Mouse (Mus musculus): ENCODE data around the gene Tbpl1. TPM values are rescaled to one million over a fixed set of nuclear protein-coding genes. Genes with fewer than 3 reads are reported as not detected.
A peak's percentile ranks its signal among the peaks of the same experiment; 100 is the strongest.

Tbpl1 gene
- total and polyA plus RNA-seq, 3 experiments = 36.6 to 41.8 TPM; not detected in 1

GRCm38 (mm10) chr10:22730266-22730991 is 1.3 kb downstream of the Tbpl1 start:
- H3K9me3 ChIP-seq (replicated peaks; ENCODE audit: insufficient read depth, low read length) = no peaks in the 10 kb centered on the region
- peak overlapping the region; percentile 94 to 100 for H3K4me3 ChIP-seq (ENCODE audit: control insufficient read depth in 1 of 2, insufficient read depth in 1 of 2, low read depth in 2 of 2, low read length in 2 of 2)
- H3K79me2 ChIP-seq (ENCODE audit: control insufficient read depth, insufficient read depth, low read length, poor library complexity) = peaks cover 50% of the 10 kb centered on the region
- peak overlapping the region; percentile 99 for H3K9ac ChIP-seq (ENCODE audit: control insufficient read depth, low read depth, low read length, poor library complexity, severe bottlenecking)
- H3K36me3 ChIP-seq (ENCODE audit: control insufficient read depth in 1 of 2, insufficient read depth in 2 of 2, low read length in 2 of 2) = peaks cover 8 to 50% of the 10 kb centered on the region in 2 experiments
- H3K27ac ChIP-seq (ENCODE audit: control insufficient read depth, low read depth, low read length) = peak overlapping the region; percentile 73
- H3K27me3 ChIP-seq (ENCODE audit: control insufficient read depth in 1 of 2, insufficient read depth in 2 of 2, low read length in 2 of 2) = no peaks in the 10 kb centered on the region
- peak; percentile 60 for DNase-seq (ENCODE audit: low read depth, low spot score)
- H3K4me1 ChIP-seq (ENCODE audit: control insufficient read depth in 1 of 2, insufficient read depth in 2 of 2, low read length in 2 of 2) = peaks cover 26 to 33% of the 10 kb centered on the region in 2 experiments
- TF ChIP-seq NELFE (IDR thresholded peaks at IDR 0.05; ENCODE audit: low read depth, low read length) (no peak), UBTF (IDR thresholded peaks at IDR 0.05; ENCODE audit: borderline replicate concordance, insufficient read depth, low read depth, low read length) (no peak), SIN3A (IDR thresholded peaks at IDR 0.05; ENCODE audit: low read length) (peak; percentile 2; the same call in 1 of the 2 replicates), MAFK (IDR thresholded peaks at IDR 0.05; ENCODE audit: borderline replicate concordance, low read depth, low read length) (no peak), CHD2 (IDR thresholded peaks at IDR 0.05; ENCODE audit: low read length) (peak; percentile 11; the same call in 1 of the 2 replicates), MXI1 (IDR thresholded peaks at IDR 0.05; ENCODE audit: low read depth, low read length) (peak; percentile 46; the same call in 1 of the 2 replicates), ETS1 (IDR thresholded peaks at IDR 0.05; ENCODE audit: low read depth, low read length) (0 out of 2 replicates have a peak, but pooled peaks have one; percentile 14), HCFC1 (IDR thresholded peaks at IDR 0.05; ENCODE audit: low read depth, low read length) (peak; percentile 32; the same call in 1 of the 2 replicates), POLR2A (IDR thresholded peaks at IDR 0.05; ENCODE audit: control insufficient read depth in 1 of 2, insufficient read depth in 1 of 2, low read depth in 1 of 2, low read length in 2 of 2, poor library complexity in 1 of 2) (0 out of 4 replicates have a peak, but pooled peaks of 1 of the 2 experiments have one; percentile 6)

- Histone ChIP-seq H3K27me3 (ENCODE audit: control insufficient read depth in 1 of 2, insufficient read depth in 2 of 2, low read length in 2 of 2) (no peaks in the 10 kb centered on the region), H3K27ac (ENCODE audit: control insufficient read depth, low read depth, low read length) (peak overlapping the region; percentile 61), H3K79me2 (ENCODE audit: control insufficient read depth, insufficient read depth, low read length, poor library complexity) (peaks cover 67% of the 10 kb centered on the region), H3K9ac (ENCODE audit: control insufficient read depth, low read depth, low read length, poor library complexity, severe bottlenecking) (peak overlapping the region; percentile 32), H3K9me3 (replicated peaks; ENCODE audit: insufficient read depth, low read length) (no peaks in the 10 kb centered on the region), H3K36me3 (ENCODE audit: control insufficient read depth in 1 of 2, insufficient read depth in 2 of 2, low read length in 2 of 2) (peaks cover 8 to 55% of the 10 kb centered on the region in 2 experiments), H3K4me1 (ENCODE audit: control insufficient read depth in 1 of 2, insufficient read depth in 2 of 2, low read length in 2 of 2) (peaks cover 37 to 38% of the 10 kb centered on the region in 2 experiments), H3K4me3 (ENCODE audit: control insufficient read depth in 1 of 2, insufficient read depth in 1 of 2, low read depth in 2 of 2, low read length in 2 of 2) (peak overlapping the region in 1 of 2 experiments; percentile 100; a peak in 2 of 4 replicates)
- peak; percentile 59 for DNase-seq (ENCODE audit: low read depth, low spot score)
- TF ChIP-seq ZC3H11A (IDR thresholded peaks at IDR 0.05; ENCODE audit: low read depth, low read length) (no peak), TBP (IDR thresholded peaks at IDR 0.05; ENCODE audit: low read depth, low read length) (no peak), RAD21 (IDR thresholded peaks at IDR 0.05; ENCODE audit: low read depth, low read length) (no peak), MXI1 (IDR thresholded peaks at IDR 0.05; ENCODE audit: low read depth, low read length) (peak; percentile 64; the same call in 1 of the 2 replicates), RCOR1 (IDR thresholded peaks at IDR 0.05; ENCODE audit: low read depth, low read length) (no peak), ETS1 (IDR thresholded peaks at IDR 0.05; ENCODE audit: low read depth, low read length) (no peak), USF1 (IDR thresholded peaks at IDR 0.05; ENCODE audit: low read depth, low read length) (peak; percentile 56; the same call in 1 of the 2 replicates), ELF1 (IDR thresholded peaks at IDR 0.05; ENCODE audit: low read depth, low read length) (no peak), MAX (IDR thresholded peaks at IDR 0.05; ENCODE audit: low read length) (peak; percentile 10; the same call in 1 of the 2 replicates), POLR2A (IDR thresholded peaks at IDR 0.05; ENCODE audit: control insufficient read depth in 1 of 2, insufficient read depth in 1 of 2, low read depth in 1 of 2, low read length in 2 of 2, poor library complexity in 1 of 2) (no peak), CTCF (IDR thresholded peaks at IDR 0.05 in 2 of 3, conservative IDR thresholded peaks at IDR 0.05 in 1 of 3; ENCODE audit: control insufficient read depth in 1 of 3, insufficient read depth in 1 of 3, low read depth in 2 of 3, low read length in 3 of 3, poor library complexity in 1 of 3, severe bottlenecking in 1 of 3) (no peak), NELFE (IDR thresholded peaks at IDR 0.05; ENCODE audit: low read depth, low read length) (no peak), SMC3 (IDR thresholded peaks at IDR 0.05; ENCODE audit: low read depth, low read length) (no peak), MEF2A (IDR thresholded peaks at IDR 0.05; ENCODE audit: extremely low read depth, insufficient replicate concordance, low read depth, low read length, poor library complexity, severe bottlenecking) (no peak), POLR2AphosphoS2 (IDR thresholded peaks at IDR 0.05; ENCODE audit: low read length) (no peak), CHD1 (IDR thresholded peaks at IDR 0.05; ENCODE audit: low read depth, low read length) (no peak), SIN3A (IDR thresholded peaks at IDR 0.05; ENCODE audit: low read length) (0 out of 2 replicates have a peak, but pooled peaks have one; percentile 19), CHD2 (IDR thresholded peaks at IDR 0.05; ENCODE audit: low read length) (no peak), POLR2AphosphoS5 (IDR thresholded peaks at IDR 0.05; ENCODE audit: borderline replicate concordance, low read depth, low read length) (no peak), E2F4 (IDR thresholded peaks at IDR 0.05; ENCODE audit: borderline replicate concordance, low read depth, low read length) (no peak), ZNF384 (IDR thresholded peaks at IDR 0.05; ENCODE audit: low read depth, low read length) (no peak), HCFC1 (IDR thresholded peaks at IDR 0.05; ENCODE audit: low read depth, low read length) (no peak), KAT2A (conservative IDR thresholded peaks at IDR 0.05; ENCODE audit: low read depth, low read length) (no peak), GABPA (IDR thresholded peaks at IDR 0.05; ENCODE audit: low read depth, low read length) (no peak), TCF12 (IDR thresholded peaks at IDR 0.05; ENCODE audit: low read depth, low read length) (no peak; the same call in 1 of the 2 replicates), BHLHE40 (IDR thresholded peaks at IDR 0.05; ENCODE audit: borderline replicate concordance, low read depth, low read length) (no peak)
Measured at GRCm38 (mm10) chr10:22728257-22728656, 3.5 kb downstream of the Tbpl1 start.

Measured in MEL (cell line).